Mouse (Mus musculus): ENCODE measurements around the gene Bcr.

DNA sequence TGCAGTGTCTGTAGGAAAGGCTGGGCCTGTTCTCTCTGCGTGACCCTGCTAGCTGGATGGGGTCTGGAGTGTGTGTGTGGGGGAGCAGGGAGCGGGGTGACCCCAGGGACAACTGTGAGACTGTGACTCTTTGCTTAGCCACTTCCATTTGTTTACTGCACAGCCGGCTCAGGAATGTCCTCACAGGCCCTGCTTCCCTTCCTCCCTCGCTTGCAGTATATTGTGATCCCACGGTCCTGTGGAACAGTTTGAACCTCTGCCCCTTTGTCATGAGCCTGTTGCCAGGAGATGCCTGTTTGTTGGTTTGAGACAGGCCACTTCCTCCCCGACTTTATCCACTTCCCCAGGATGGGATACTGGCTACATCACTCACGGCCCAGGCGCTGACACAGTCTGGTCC, 116.1 kb downstream of the Bcr start:
- TF ChIP-seq CTCF (IDR thresholded peaks at IDR 0.05), result no peak
- TF ChIP-seq POLR2A (IDR thresholded peaks at IDR 0.05; ENCODE audit: insufficient read depth, low read depth, low read length), result no peak
